Mouse (Mus musculus): Measurements from ENCODE around the gene Srrm3. TPM values are rescaled to one million over a fixed set of nuclear protein-coding genes. Genes with fewer than 3 reads are reported as not detected.

Srrm3 gene
- polyA plus RNA-seq, 1 experiment from 2014 or later: 1.1 TPM

DNA sequence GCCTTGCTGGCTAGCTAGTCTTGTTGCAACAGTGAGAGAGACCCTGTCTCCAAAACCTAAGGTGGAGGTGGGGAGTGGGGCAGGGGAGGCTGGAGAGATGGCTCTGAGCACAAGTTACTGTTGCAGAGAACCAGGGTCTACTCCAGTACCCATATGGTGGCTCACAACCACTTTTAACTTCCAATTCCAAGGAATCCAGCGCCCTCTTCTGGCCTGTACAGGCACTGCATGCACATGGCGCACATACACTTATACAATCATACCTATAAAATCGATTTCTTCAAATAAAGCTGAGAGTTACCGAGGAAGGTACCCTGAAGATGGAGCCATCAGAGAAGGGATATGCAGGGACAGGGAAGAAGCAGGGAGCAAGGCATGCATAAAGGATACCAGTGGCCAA is 40.8 kb downstream of the Srrm3 start:
- H3K4me1 ChIP-seq: 0 out of 2 replicates have a peak, but pooled peaks cover 5% of the 10 kb centered on the region
- no peaks in the 10 kb centered on the region for H3K9me3 ChIP-seq (replicated peaks)
- no peaks in the 10 kb centered on the region for H3K36me3 ChIP-seq
- no peak overlapping the region for H3K4me3 ChIP-seq (replicated peaks)
- no peak for ATAC-seq (ENCODE audit: insufficient number of reproducible peaks, low FRiP score, low TSS enrichment, low read depth)
- 73% methylated on average over 4 of the region's 4 CpGs for WGBS
- no peak overlapping the region for H3K9ac ChIP-seq
- no peak overlapping the region for H3K4me2 ChIP-seq (replicated peaks)
- no peak overlapping the region for H3K27ac ChIP-seq (replicated peaks)
- H3K27me3 ChIP-seq: peaks cover 35% of the 10 kb centered on the region

DNA sequence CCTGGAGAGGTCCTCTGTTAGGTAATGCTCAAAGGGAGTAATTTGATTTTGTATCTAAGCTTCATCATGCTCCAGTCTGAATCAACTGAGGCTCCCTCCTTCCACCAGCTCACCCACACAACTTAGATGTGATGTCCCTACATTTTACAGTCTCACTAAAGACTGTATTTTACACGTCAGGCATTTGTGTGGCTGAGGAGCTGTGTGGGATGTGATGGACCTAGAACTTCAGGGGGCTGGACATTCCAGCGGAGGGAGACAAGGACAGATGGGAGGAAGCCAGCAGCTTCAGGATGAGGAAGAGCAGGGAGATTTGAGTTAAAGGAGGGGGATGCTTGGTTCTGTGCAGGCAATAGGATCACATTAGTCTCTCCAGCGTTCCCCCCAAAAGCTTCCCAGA is 41.2 kb downstream of the Srrm3 start:
- Histone ChIP-seq H3K27ac (replicated peaks) (no peak overlapping the region), H3K4me2 (replicated peaks) (no peak overlapping the region), H3K4me1 (0 out of 2 replicates have a peak, but pooled peaks cover 5% of the 10 kb centered on the region), H3K4me3 (replicated peaks) (no peak overlapping the region), H3K9me3 (replicated peaks) (no peaks in the 10 kb centered on the region), H3K9ac (no peak overlapping the region), H3K36me3 (no peaks in the 10 kb centered on the region), H3K27me3 (peaks cover 36% of the 10 kb centered on the region)
- no peak for ATAC-seq (ENCODE audit: insufficient number of reproducible peaks, low FRiP score, low TSS enrichment, low read depth)
- WGBS: 88% methylated on average over 3 of the region's 3 CpGs

DNA sequence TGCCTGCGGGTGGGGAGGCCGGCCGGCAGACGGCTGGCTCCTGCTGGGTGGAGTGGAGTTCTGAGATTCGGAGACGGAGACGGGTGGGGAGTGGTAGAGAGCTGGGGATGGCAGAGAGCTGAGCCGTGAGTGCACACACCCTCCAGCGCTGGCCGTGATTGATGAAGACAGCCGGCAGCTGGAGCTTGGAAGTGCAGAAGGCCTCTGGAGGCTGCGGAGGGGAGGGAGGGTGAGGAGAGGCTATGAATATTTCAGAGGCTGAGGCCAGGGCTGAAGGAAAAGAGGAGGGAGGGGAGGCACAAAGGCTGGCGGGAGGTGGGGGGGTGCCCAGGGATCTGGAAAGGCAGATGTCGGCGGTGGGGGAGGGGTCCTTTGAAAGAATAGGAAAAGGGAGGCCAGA is 44.3 kb downstream of the Srrm3 start:
- no peaks in the 10 kb centered on the region for H3K9me3 ChIP-seq (replicated peaks)
- no peak overlapping the region for H3K9ac ChIP-seq
- no peak overlapping the region for H3K4me3 ChIP-seq (replicated peaks)
- no peak overlapping the region for H3K4me2 ChIP-seq (replicated peaks)
- no peak overlapping the region for H3K27ac ChIP-seq (replicated peaks)
- peaks cover 64% of the 10 kb centered on the region for H3K27me3 ChIP-seq
- no peaks in the 10 kb centered on the region for H3K36me3 ChIP-seq
- ATAC-seq (ENCODE audit: insufficient number of reproducible peaks, low FRiP score, low TSS enrichment, low read depth): peak; percentile 20; the same call in 1 of the 2 replicates
- 0 out of 2 replicates have a peak, but pooled peaks cover 5% of the 10 kb centered on the region for H3K4me1 ChIP-seq
- WGBS: under 1% methylated on average over 15 of the region's 15 CpGs

DNA sequence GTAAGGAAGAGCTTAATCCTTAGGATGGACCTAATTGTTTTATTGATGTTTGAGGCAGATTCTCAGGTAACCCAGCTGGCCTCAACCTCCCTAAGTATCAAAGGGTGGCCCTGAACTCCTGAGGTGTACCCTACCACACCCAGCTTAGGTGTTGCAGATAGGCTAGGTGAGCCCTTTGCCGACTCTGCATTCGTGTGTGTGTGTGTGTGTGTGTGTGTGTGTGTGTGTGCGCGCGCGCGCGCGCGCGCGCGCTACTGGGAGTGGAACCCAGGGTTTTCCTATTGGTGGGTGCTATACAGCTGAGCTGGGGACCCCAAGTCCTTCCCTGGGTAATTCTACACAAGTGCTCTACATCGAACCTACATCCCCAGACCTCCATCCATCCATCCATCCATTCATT is 44.8 kb downstream of the Srrm3 start:
- Histone ChIP-seq H3K27me3 (peaks cover 69% of the 10 kb centered on the region), H3K36me3 (no peaks in the 10 kb centered on the region), H3K9me3 (replicated peaks) (no peaks in the 10 kb centered on the region), H3K9ac (no peak overlapping the region), H3K4me1 (0 out of 2 replicates have a peak, but pooled peaks cover 5% of the 10 kb centered on the region), H3K27ac (replicated peaks) (no peak overlapping the region), H3K4me3 (replicated peaks) (no peak overlapping the region), H3K4me2 (replicated peaks) (no peak overlapping the region)
- WGBS: 4% methylated on average over 14 of the region's 14 CpGs
- no peak for ATAC-seq (ENCODE audit: insufficient number of reproducible peaks, low FRiP score, low TSS enrichment, low read depth)

DNA sequence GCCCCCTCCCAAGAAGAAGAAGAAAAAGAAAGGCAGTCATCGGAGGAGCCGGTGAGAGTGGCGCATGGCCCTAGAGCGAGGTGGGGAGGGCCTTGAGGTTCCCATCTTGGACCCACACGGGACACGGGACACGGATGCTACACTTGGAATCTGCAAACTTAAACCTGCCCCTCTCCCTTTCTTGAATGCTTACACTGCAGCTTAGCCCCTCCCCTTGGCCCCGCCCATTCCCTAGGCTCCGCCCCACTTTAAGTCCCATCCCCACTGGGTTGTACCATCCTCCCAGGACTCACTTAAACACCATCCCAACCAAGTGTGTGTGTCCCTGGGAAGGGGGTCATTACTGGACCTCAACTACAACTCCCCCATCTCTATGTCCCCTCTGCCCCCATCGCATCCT is 45.7 kb downstream of the Srrm3 start:
- no peak overlapping the region for H3K4me2 ChIP-seq (replicated peaks)

DNA sequence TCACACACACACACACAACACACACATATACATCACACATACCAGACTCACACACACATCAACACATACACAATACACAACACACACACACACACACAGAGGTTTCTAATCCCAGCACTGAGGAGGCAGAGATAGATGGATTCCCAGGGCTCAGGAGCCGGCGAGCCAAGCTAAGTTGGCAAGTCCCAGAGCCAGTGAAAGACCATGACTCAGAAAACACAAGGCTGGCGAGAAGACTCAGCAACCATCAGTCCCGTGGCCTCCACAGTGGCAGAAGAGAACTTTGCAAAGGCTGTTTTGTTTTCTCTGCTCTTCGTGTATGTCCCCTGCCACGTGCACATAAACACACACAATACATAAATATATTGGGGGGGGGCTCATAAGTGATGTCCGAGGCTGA is 47.0 kb downstream of the Srrm3 start:
- Histone ChIP-seq H3K9ac (no peak overlapping the region), H3K4me2 (replicated peaks) (no peak overlapping the region), H3K4me3 (replicated peaks) (no peak overlapping the region), H3K4me1 (peaks cover 11% of the 10 kb centered on the region; the same call in 1 of the 2 replicates), H3K27me3 (peaks cover 91% of the 10 kb centered on the region), H3K36me3 (no peaks in the 10 kb centered on the region), H3K27ac (replicated peaks) (no peak overlapping the region), H3K9me3 (replicated peaks) (no peaks in the 10 kb centered on the region)
- WGBS: 54% methylated on average over 7 of the region's 7 CpGs
- no peak for ATAC-seq (ENCODE audit: insufficient number of reproducible peaks, low FRiP score, low TSS enrichment, low read depth)

More for the DNA sequence above, 45.7 kb downstream of the Srrm3 start:
- H3K9me3 ChIP-seq (replicated peaks): no peaks in the 10 kb centered on the region
- ATAC-seq (ENCODE audit: insufficient number of reproducible peaks, low FRiP score, low TSS enrichment, low read depth): no peak
- WGBS: 2% methylated on average over 10 of the region's 10 CpGs
- H3K36me3 ChIP-seq: no peaks in the 10 kb centered on the region
- H3K9ac ChIP-seq: no peak overlapping the region
- peaks cover 11% of the 10 kb centered on the region; the same call in 1 of the 2 replicates for H3K4me1 ChIP-seq
- H3K27ac ChIP-seq (replicated peaks): no peak overlapping the region
- no peak overlapping the region for H3K4me3 ChIP-seq (replicated peaks)
- peaks cover 78% of the 10 kb centered on the region for H3K27me3 ChIP-seq

DNA sequence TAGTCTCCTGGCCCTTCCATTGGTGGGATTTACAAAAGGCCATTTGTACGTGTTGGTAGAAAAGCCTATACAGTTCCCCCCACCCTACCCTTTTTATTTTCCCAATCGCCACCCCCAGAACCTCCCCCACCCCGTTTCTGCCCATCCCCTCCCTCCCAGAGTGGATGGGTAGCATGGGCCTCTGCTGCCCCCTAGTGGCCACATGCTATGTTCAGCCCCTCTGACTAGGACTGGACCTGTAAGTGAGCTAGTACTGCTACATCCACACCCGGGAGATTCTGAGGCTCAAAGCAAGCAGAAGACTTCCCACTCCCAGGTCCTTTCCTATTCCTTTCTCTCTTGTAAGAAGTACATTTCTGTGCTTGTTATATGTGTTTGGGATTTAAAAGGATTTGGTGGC is 48.5 kb downstream of the Srrm3 start:
- H3K4me2 ChIP-seq (replicated peaks): no peak overlapping the region
- H3K27ac ChIP-seq (replicated peaks): no peak overlapping the region
- WGBS: 0% methylated on average over 4 of the region's 4 CpGs
- H3K9me3 ChIP-seq (replicated peaks): no peaks in the 10 kb centered on the region
- peaks cover 11% of the 10 kb centered on the region; the same call in 1 of the 2 replicates for H3K4me1 ChIP-seq
- H3K36me3 ChIP-seq: no peaks in the 10 kb centered on the region
- ATAC-seq (ENCODE audit: insufficient number of reproducible peaks, low FRiP score, low TSS enrichment, low read depth): no peak
- H3K27me3 ChIP-seq: peaks cover 91% of the 10 kb centered on the region
- no peak overlapping the region for H3K9ac ChIP-seq
- no peak overlapping the region for H3K4me3 ChIP-seq (replicated peaks)

DNA sequence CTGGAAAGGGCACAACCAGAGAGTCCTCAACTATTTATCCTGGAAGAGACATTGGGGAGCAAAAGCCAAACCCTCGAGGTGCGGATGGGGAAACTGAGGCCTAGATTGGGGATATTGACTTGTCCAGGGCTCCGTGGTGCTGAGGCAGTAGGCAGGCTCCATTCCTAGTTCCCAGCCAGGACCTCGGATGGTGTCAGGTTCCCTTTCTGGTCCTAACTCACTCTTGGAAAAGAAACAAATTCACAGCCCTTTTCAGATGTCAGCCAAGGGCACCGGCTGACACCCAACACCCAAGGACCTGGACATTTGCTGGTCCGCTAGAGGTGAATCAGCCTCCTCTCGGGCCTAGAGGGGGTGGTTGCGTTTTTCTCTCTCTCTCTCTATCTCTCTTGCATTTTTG is 60.0 kb downstream of the Srrm3 start:
- ATAC-seq (ENCODE audit: insufficient number of reproducible peaks, low FRiP score, low TSS enrichment, low read depth): no peak

DNA sequence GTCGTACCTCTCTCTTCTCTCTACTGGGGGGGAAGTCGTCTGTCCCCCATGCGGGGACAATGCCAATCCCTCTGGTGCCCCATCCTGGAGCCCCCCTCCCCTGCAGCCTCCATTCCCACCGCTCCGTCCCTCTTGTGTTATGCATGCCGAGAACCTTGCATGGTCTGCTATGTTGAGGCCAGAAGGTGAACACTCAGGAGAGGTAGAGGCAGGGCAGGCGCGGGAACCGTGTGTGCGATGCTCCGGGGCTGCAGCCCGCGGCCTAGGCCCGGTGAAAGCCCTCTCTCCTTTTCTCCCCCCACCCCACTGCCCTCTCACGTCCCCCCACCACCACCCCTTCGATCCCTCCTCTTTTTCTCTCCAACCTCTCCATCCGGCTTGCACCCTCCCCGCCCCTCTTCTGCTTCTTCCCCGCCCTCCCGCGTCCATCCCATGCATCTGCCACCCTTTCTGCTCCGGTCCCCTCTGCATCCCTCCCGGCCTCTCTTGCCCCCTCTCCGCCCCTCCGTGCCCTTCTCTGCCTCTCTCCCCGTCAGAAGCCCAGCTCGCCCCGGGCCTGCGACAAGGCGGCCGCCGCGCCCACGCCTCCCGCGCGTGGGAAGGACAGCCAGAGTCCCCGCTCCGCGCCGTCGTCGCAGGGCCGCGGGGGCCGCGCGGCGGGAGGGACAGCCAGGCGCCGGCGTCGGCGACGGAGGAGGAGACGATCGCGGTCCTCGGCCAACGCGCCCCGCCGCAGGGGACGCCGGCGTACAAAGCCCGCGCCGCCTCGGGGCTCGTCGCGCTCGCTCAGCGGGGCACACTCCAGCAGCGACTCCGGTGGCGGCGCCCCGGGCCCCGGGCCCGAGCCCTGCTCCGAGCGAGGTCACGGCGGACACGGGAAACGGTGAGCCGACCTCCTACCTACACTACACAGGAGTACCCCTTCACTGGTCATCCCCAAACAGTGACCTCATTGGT is 61.2 kb downstream of the Srrm3 start:
- 1% methylated on average over 73 of the region's 89 CpGs for WGBS
- ATAC-seq (ENCODE audit: insufficient number of reproducible peaks, low FRiP score, low TSS enrichment, low read depth): peak; percentile 39; the same call in 1 of the 2 replicates
- Histone ChIP-seq H3K27me3 (peaks cover 67% of the 10 kb centered on the region), H3K9ac (peak overlapping the region; percentile 35), H3K27ac (replicated peaks) (no peak overlapping the region), H3K4me3 (replicated peaks) (peak overlapping the region; percentile 52), H3K4me2 (replicated peaks) (peak overlapping the region; percentile 95), H3K4me1 (peaks cover 18% of the 10 kb centered on the region), H3K9me3 (replicated peaks) (no peaks in the 10 kb centered on the region), H3K36me3 (no peaks in the 10 kb centered on the region)

More for the DNA sequence above, 60.0 kb downstream of the Srrm3 start:
- H3K27me3 ChIP-seq: peaks cover 79% of the 10 kb centered on the region
- no peak overlapping the region for H3K27ac ChIP-seq (replicated peaks)
- peaks cover 18% of the 10 kb centered on the region for H3K4me1 ChIP-seq
- H3K4me3 ChIP-seq (replicated peaks): no peak overlapping the region
- H3K9me3 ChIP-seq (replicated peaks): no peaks in the 10 kb centered on the region
- no peaks in the 10 kb centered on the region for H3K36me3 ChIP-seq
- H3K4me2 ChIP-seq (replicated peaks): no peak overlapping the region
- H3K9ac ChIP-seq: no peak overlapping the region
- WGBS: 38% methylated on average over 8 of the region's 8 CpGs

DNA sequence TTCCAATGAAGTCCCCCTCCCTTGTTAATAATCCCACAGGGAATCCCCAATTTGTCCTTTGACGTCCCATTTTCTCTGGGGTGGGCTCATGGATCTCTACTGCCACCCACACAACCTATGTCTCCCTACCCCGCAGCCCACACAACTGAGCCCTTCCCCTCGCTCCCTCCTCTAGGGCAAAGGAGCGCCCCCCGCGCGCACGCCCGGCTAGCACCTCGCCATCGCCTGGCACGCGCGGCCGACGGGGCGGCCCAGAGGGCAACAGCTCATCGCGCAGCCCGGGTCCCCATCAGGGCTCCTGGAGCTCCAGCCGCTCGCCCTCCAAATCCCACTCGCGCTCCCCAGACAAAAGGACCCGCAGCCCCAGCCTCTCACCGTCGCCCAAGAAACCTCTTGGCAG is 62.0 kb downstream of the Srrm3 start:
- Histone ChIP-seq H3K4me1 (peaks cover 18% of the 10 kb centered on the region), H3K4me2 (replicated peaks) (peak overlapping the region; percentile 95), H3K36me3 (no peaks in the 10 kb centered on the region), H3K27ac (replicated peaks) (no peak overlapping the region), H3K27me3 (peaks cover 65% of the 10 kb centered on the region), H3K4me3 (replicated peaks) (peak overlapping the region; percentile 52), H3K9ac (no peak overlapping the region), H3K9me3 (replicated peaks) (no peaks in the 10 kb centered on the region)
- no peak for ATAC-seq (ENCODE audit: insufficient number of reproducible peaks, low FRiP score, low TSS enrichment, low read depth)
- 2% methylated on average over 27 of the region's 27 CpGs for WGBS

DNA sequence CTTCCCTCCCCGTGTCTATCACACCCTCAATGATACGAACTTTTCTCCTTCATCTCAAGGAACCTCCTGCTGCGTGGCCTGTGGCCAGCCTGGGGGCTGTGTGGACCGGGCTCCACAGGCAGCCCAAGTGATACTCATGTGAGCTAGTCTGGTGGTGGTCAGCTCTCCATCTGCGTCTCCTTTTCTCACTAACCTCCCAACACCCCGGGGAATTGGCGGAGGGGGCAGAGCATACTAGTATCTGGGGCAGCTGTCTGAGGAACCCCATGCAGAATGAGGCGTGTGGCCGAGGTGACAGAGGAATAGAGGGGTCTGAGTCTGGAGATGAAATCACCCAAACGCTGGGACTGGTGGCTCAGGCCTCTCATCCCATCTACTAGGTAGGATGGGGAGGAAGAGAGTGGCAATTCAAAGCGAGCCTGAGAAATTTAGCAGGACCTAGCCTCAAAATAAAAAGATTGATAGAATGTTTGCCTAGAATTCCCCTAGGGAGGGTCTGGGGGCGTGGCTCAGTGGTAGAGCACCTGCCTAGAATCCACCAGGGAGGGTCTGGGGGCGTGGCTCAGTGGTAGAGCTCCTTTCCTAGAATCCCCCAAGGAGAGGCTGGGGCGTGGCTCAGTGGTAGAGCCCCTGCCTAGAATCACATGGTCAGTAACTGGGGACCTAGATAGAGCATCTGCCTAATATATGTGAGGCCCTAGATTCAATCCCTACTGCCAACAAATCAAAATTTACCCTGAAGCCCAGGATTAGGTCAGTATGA is 63.2 kb downstream of the Srrm3 start:
- H3K4me1 ChIP-seq: peaks cover 18% of the 10 kb centered on the region
- H3K27me3 ChIP-seq: peaks cover 55% of the 10 kb centered on the region
- no peak overlapping the region for H3K4me2 ChIP-seq (replicated peaks)
- no peak for ATAC-seq (ENCODE audit: insufficient number of reproducible peaks, low FRiP score, low TSS enrichment, low read depth)
- no peaks in the 10 kb centered on the region for H3K36me3 ChIP-seq
- no peak overlapping the region for H3K27ac ChIP-seq (replicated peaks)
- no peak overlapping the region for H3K9ac ChIP-seq
- 62% methylated on average over 14 of the region's 14 CpGs for WGBS
- H3K9me3 ChIP-seq (replicated peaks): no peaks in the 10 kb centered on the region
- no peak overlapping the region for H3K4me3 ChIP-seq (replicated peaks)

Measured in embryonic facial prominence, embryonic 15.5 days (tissue).